Mouse (Mus musculus) right cerebral cortex, adult 2 months (tissue): Measurements from ENCODE around the gene Fbrsl1.

ENCODE experiments used
- DNase-seq, 2 experiments: peaks; one replicate each; pipeline ENCODE4 v3.0.0; 2021 to 2022; ENCODE audit warnings: low spot score in 2 of 2

Gene Fbrsl1

GRCm38 (mm10) chr5:110413018-110413417 is 35.3 kb downstream of the Fbrsl1 start:
- DNase-seq, result no peak

GRCm38 (mm10) chr5:110410386-110410785 is 37.9 kb downstream of the Fbrsl1 start:
- DNase-seq, result no peak

DNA sequence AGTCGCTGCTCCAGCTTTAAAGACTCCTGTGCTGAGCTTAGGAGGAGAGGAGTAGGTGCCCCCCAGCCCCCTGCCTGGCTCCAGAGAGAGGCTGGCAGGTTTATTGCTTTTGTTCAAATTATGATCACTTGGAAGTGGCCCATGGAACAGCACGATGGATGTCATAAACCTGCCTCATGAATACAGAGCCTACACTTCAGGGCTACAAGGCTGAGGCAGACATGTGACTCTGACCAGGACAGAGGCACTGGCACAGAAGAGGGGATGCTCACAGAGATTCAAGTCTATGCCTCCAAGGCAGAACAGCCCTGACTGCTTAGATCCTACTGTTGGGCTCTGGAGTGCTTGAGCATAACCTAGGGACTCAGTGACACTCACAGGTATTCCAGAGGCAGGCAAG is 39.3 kb downstream of the Fbrsl1 start:
- DNase-seq, result no peak

DNA sequence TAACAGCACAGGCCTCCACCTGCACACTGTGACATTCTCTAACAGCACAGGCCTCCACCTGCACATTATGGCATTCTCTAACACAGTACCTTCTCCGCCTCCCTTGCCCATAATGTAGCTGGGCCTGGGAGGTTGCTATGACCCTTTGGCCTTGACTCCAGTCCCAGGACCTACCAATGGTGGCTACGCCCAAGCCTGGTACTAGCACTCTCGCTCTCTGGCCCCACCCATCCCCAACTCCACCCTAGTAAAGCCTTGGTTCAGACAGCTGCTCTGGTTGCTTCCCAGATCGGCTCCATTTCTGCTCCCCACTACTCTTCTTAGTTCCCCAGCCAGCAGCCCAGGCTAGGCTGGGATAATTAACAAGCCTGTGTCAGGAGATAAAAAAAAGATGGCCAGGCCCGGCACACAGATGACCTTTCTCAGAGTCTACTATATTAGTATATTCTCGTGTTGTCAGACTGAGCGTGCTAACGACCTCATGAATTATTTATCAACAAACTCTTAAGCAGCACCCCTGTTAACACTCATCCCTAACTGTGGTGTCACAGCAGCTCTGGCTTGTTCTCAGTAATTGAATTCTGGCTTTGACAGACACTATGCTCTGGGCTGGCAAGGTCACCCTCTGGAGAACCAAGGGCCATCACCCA is 42.1 kb downstream of the Fbrsl1 start:
- no peak for DNase-seq

DNA sequence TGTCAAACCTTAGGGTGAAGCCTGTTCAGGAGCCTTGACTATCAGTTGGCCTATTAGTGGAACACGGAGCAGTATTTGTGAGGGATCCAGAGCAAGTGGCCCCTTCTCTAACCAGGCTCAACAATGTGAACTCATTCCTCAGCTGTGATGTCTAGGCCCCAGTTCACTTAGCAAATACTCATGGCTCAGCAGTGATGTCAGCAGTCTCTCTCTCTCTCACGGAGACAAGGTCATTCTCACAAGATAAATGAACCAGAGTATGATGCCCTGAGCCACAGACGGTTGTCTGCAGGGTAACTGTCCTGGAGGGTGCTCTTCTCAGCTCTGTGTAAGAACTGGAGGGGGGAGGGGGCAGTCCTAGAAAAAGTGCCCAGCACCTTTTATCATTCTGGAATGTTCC is 44.4 kb downstream of the Fbrsl1 start:
- DNase-seq, result no peak

DNA sequence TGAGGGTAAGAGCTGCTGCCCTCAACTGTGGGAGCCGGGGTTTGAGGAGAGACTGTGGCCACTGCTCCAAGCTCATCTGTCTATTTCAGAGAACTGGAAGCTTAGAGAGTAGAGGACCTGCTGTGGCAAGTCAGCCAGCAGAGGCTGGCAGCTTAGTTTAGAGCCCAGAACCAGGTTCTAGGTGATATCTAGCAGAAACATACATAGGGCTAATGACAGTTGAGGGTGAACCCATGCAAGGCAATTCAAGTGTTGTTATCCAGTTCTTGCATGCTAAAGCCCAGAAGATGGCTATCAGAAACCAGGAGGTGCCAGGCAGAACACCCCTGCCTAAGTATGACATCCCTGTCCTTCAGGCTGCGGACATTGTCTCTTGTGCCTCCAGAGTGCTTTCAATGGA is 45.7 kb downstream of the Fbrsl1 start:
- DNase-seq, result no peak

GRCm38 (mm10) chr5:110401101-110401500 is 47.2 kb downstream of the Fbrsl1 start:
- no peak for DNase-seq

DNA sequence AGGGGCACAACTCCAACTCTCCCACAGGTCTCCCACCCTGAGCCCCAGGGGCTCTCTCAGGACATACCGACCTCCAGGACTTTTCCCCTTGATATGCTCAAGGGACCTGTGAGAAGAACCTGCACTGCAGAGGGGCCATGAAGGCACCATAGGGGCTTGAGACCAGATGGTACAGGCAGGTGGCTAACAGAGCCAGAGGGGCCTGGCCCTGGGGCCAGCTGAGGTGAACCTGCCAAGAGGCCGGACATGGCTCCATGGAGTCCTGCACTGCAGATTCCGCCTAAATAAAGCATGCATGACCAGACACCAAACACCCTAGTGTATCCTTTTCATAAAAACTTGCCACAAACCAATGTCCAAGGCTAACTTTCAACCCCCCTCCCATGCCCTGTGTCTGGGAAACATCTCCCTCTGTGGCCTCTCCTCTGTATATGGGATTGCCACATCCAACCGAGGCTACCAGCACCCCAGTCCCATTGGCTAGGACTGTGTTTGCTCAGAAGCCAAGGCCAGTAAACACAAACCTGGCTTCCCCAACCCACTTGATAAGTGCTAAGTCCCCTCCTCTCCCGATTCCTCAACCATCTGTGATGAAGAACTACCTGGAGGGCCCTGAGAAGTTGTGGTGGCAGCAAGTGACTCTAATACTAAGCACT is 53.2 kb downstream of the Fbrsl1 start:
- no peak for DNase-seq

DNA sequence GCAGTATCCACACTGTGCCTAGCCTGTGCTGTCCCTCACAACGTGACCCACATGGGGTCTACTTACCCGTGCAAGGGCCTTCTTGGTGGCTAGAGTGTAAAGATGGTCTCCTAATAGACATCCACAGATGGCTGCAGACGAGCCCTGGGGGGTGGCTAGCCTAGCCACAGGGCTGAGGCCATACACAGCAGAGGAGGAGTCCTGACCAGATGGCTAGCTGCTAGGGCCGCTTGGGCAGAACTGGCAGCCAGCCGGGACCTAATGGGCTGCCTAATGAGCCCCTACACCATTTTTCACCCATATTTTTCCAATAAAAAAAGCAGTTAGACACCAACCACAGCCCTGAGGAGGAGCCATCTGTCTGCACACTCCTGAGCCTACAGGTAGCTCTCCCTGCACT is 55.6 kb downstream of the Fbrsl1 start:
- DNase-seq, result no peak

- DNase-seq, result no peak
Measured at GRCm38 (mm10) chr5:110390631-110391030, 57.7 kb downstream of the Fbrsl1 start.

DNA sequence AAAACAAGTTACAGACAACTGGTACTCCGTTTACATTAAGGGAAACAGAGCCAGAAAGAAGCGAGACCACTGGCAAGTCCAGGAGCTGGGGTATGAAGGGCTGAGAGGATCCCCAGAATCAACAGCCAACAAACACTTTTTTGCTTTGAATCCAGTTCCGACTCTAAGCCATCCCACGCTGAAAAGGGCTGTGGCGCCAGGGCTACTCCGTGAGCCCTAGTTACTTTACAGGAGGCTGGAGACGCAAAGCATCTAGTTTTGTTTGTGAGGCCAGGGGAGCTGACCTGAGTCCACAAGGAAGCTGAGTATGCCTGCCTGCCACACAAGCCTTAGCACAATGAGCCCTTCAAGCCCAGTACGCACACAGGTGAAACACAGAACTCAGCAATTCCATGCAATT is 61.0 kb downstream of the Fbrsl1 start:
- no peak for DNase-seq

- peak; percentile 53 to 61 for DNase-seq
Measured at GRCm38 (mm10) chr5:110386371-110387330, 61.7 kb downstream of the Fbrsl1 start.

DNA sequence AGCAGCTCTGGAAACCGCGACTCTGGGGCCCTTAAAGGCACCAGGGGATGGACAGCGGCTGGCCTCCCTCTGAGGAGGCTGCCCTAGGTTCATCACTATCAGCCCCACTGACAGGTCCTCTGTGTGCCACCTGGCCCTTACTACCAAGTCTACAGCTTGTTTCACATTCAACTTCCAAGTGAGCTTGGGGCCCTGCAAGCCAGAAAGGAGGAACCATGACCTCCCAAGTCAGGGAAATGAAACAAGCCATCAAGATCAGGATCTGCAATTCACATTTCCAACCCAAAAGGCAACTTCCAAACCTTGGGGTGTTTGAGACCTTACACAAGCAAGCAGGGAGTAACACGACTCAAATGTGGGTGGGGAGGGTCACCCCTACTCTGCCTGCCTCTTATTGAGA is 63.0 kb downstream of the Fbrsl1 start:
- no peak for DNase-seq

DNA sequence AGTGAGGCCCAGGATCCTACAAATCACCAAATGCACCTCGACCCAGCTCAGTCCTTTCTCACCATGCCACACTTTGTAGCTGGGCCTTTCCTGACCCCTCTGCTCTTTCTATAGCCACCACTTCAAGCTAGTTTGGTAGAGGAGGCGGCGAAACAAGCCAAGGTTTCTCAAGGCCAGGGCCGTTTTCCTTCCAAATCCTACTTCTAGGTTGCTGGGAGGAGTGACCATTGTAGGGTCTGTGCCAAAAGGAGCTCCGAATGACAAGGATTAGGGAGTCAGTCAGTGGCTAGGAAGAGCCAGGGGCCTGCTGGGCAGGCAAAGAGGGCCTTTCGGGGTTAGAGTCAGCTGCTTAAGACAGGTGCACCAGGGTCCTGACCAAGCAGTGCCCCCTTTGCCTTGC is 63.8 kb downstream of the Fbrsl1 start:
- DNase-seq, result no peak

- DNase-seq, result no peak
Measured at GRCm38 (mm10) chr5:110379823-110380222, 68.5 kb downstream of the Fbrsl1 start.

DNA sequence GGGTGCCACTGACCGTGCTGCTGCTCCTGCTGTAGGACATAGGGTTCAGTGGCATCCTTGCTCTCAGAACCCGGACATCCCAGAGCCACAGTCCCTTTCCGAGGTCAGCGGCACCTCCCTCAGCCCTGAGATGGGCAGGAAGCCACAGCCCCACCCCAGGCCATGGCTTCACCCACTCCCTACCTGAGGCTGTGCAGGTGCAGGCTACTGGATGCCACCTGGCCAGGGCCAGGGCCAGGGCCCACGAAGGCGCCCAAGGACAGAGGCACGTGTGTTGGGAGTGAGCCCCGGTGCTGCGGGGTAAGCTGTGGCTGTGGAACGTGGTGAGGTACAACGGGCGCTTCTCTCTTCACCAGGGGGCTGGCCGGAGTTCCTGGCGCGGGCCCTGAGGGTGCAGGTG is 69.2 kb downstream of the Fbrsl1 start:
- DNase-seq, result no peak

GRCm38 (mm10) chr5:110378181-110378583 is 70.1 kb downstream of the Fbrsl1 start:
- no peak for DNase-seq

- peak; percentile 80 to 84 for DNase-seq
Measured at GRCm38 (mm10) chr5:110376802-110377433, 71.4 kb downstream of the Fbrsl1 start.

- DNase-seq, result no peak
Measured at GRCm38 (mm10) chr5:110363822-110364545, 84.3 kb downstream of the Fbrsl1 start.

DNA sequence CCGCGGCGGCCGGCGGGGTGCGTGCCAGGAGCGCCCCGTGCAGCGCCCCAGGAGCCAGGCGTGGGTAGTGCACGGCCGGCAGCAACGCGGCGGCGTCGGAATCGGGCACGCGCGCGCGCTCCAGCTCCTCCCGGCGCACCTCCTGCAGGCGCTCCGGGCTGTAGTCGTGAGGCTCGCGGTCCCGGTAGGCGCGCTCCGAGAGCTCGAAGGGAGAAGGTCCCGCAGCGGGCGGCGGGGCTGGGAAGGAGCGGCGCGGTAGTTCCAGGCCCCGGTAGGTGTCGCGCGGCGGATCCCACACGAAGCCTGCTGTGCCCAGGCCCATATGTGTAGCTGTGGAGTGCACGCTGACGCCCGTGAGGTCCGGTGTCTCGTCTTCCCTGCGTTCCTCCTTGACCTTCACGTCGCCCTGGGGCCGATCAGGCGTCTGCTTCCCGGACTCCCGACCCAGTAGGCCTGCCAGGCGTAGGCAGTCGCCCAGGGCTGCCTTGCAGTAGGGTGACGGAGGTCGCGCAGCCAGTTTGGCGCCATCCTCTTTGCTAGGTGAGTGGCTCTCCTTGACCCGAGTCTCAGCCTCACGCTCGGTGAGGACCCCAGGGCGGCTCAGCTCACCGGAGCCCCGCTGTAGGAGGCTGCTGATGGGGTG is 85.0 kb downstream of the Fbrsl1 start:
- DNase-seq, result peak; percentile 65 to 79

GRCm38 (mm10) chr5:110362813-110363178 is 85.5 kb downstream of the Fbrsl1 start:
- no peak for DNase-seq
